ENCODE assay signal across 15 mouse cellular contexts in genomic region chr8:35891769-35892168, GRCm38 (mm10).
DNase-seq lines count a peak whose midpoint lies in the region; ATAC-seq and TF ChIP-seq lines count a peak whose summit lies in the region.
"Had no signal": no experiment of that assay in that cellular context is flagged by ENCODE, and none has a peak within 500 bp of the region (broad histone marks: within the 10 kb centered on the region; RNA-seq: fewer than 3 reads in every experiment).

No protein-coding gene starts in this region.

- no peak for TF ChIP-seq POLR2A in heart, adult 2 months (IDR thresholded peaks at IDR 0.05; ENCODE audit: insufficient read depth, low read depth, low read length)

- H3K9me3 ChIP-seq in heart, embryonic 11.5 days (replicated peaks; ENCODE audit: control insufficient read depth, low read length) = no peaks in the 10 kb centered on the region
- no peaks in the 10 kb centered on the region for H3K9me3 ChIP-seq in hindbrain, embryonic 11.5 days (ENCODE audit: control insufficient read depth, low read length)
- H3K9me3 ChIP-seq: midbrain, embryonic 12.5 days had no signal

- H3K4me2 ChIP-seq in heart, embryonic 11.5 days = no peak overlapping the region
- no peak overlapping the region for H3K4me2 ChIP-seq in hindbrain, embryonic 11.5 days (replicated peaks; ENCODE audit: low read depth, low read length)
- H3K4me2 ChIP-seq: liver, embryonic 11.5 days; midbrain, embryonic 12.5 days had no signal

- H3K27me3 ChIP-seq in heart, adult 2 months (ENCODE audit: control insufficient read depth, insufficient read depth, low read length) = no peaks in the 10 kb centered on the region
- no peaks in the 10 kb centered on the region for H3K27me3 ChIP-seq in heart, embryonic 11.5 days (ENCODE audit: control insufficient read depth, insufficient read depth, low read length)
- no peaks in the 10 kb centered on the region for H3K27me3 ChIP-seq in hindbrain, embryonic 11.5 days (ENCODE audit: control insufficient read depth, insufficient read depth, low read length)
- H3K27me3 ChIP-seq: midbrain, embryonic 12.5 days had no signal

- TF ChIP-seq CTCF in heart, adult 2 months (IDR thresholded peaks at IDR 0.05) = no peak

- 0 out of 2 replicates have a peak, but pooled peaks cover 2% of the 10 kb centered on the region for H3K4me1 ChIP-seq in heart, adult 2 months (ENCODE audit: control insufficient read depth, insufficient read depth, low read length)
- H3K4me1 ChIP-seq in heart, embryonic 11.5 days (ENCODE audit: control insufficient read depth, insufficient read depth, low read length) = peaks cover 18% of the 10 kb centered on the region
- H3K4me1 ChIP-seq in hindbrain, embryonic 11.5 days (replicated peaks; ENCODE audit: control insufficient read depth, insufficient read depth, low read length) = no peaks in the 10 kb centered on the region

- no peak for TF ChIP-seq EP300 in heart, adult 2 months (IDR thresholded peaks at IDR 0.05; ENCODE audit: insufficient read depth, low read depth, low read length)

- H3K9ac ChIP-seq in heart, adult 2 months (ENCODE audit: low read depth, low read length) = no peak overlapping the region
- H3K9ac ChIP-seq in heart, embryonic 11.5 days (ENCODE audit: low read depth, low read length) = no peak overlapping the region
- no peak overlapping the region for H3K9ac ChIP-seq in hindbrain, embryonic 11.5 days (ENCODE audit: low read depth, low read length)
- H3K9ac ChIP-seq: midbrain, embryonic 12.5 days had no signal

- intact Hi-C loops in heart, adult 2 months (cut with DNase I) = no loop called here
- intact Hi-C loops in heart, postnatal 14 days (cut with DNase I) = no loop called here

- no peaks in the 10 kb centered on the region for H3K79me2 ChIP-seq in heart, adult 2 months (replicated peaks; ENCODE audit: control insufficient read depth, insufficient read depth, low read length)

- no peaks in the 10 kb centered on the region for H3K36me3 ChIP-seq in heart, adult 2 months (ENCODE audit: control insufficient read depth, insufficient read depth, low read length)
- H3K36me3 ChIP-seq in heart, embryonic 11.5 days (ENCODE audit: control insufficient read depth, insufficient read depth, low read length) = no peaks in the 10 kb centered on the region
- H3K36me3 ChIP-seq in hindbrain, embryonic 11.5 days (ENCODE audit: control insufficient read depth, insufficient read depth, low read length) = no peaks in the 10 kb centered on the region
- H3K36me3 ChIP-seq: midbrain, embryonic 12.5 days had no signal

- H3K4me3 ChIP-seq in heart, adult 2 months = no peak overlapping the region
- H3K4me3 ChIP-seq in heart, embryonic 11.5 days (ENCODE audit: low read depth, low read length) = no peak overlapping the region
- H3K4me3 ChIP-seq in hindbrain, embryonic 11.5 days (ENCODE audit: low read depth, low read length) = no peak overlapping the region
- H3K4me3 ChIP-seq: midbrain, embryonic 12.5 days had no signal

- no peak overlapping the region for H3K27ac ChIP-seq in heart, adult 2 months
- H3K27ac ChIP-seq in heart, embryonic 11.5 days (ENCODE audit: low read depth, low read length) = no peak overlapping the region
- no peak overlapping the region for H3K27ac ChIP-seq in hindbrain, embryonic 11.5 days (ENCODE audit: low read depth, low read length)
- H3K27ac ChIP-seq: midbrain, embryonic 12.5 days had no signal

- peak; percentile 59 to 65 for DNase-seq in heart, adult 2 months
- peak; percentile 63 for DNase-seq in 3T3-L1 (ENCODE audit: low read depth, low spot score)
- DNase-seq in NIH3T3 (ENCODE audit: low read depth) = peak; percentile 26
- DNase-seq in heart, postnatal 14 days = peak; percentile 45 to 55
- no peak for DNase-seq in hindbrain, embryonic 11.5 days (ENCODE audit: low spot score)
- DNase-seq in Muller cell, postnatal 12 days (ENCODE audit: inconsistent ontology term) = no peak
- DNase-seq in frontal cortex, postnatal 14 days (ENCODE audit: low spot score in 2 of 2) = no peak
- DNase-seq: adrenal gland, adult 2 months; cerebellum, adult 9-10 months; embryo, embryonic 11 days; thymus, postnatal 14 days had no signal

- WGBS in heart, adult 2 months = 57% methylated on average over 6 of the region's 6 CpGs
- whole genome bisulfite sequencing in heart, embryonic 11.5 days (ENCODE audit: insufficient replicate concordance) = 82% methylated on average over 6 of the region's 6 CpGs
- 77% methylated on average over 6 of the region's 6 CpGs for WGBS in hindbrain, embryonic 11.5 days

- ATAC-seq in heart, embryonic 11.5 days (replicated peaks; ENCODE audit: insufficient number of reproducible peaks, low FRiP score, low TSS enrichment) = no peak
- ATAC-seq in hindbrain, embryonic 11.5 days (ENCODE audit: low FRiP score) = no peak
- ATAC-seq: lung, postnatal 0 days had no signal

Comparison
In these comparisons a context has a peak if more than half of its experiments do, and no peak if none do; other contexts are left out.
1. DNase-seq: peak in heart, adult 2 months (2 of 2), 3T3-L1 (single experiment), NIH3T3 (single experiment) and heart, postnatal 14 days (2 of 2); none in hindbrain, embryonic 11.5 days (single experiment), Muller cell, postnatal 12 days (single experiment) and frontal cortex, postnatal 14 days (0 of 2).